Mouse (Mus musculus) embryo, embryonic 10 days (tissue): ENCODE results near the gene Nr1d1.
"Not testable (repeated sequence)": the region's sequence is repeated elsewhere in the genome, so short reads cannot be mapped to it uniquely, and the experiment has no call there.

Experiments
- DNase-seq: peaks from one replicate; pipeline ENCODE4 v3.0.0-alpha.2; 2015; ENCODE audit warnings: low spot score

The Nr1d1 gene

GRCm38 (mm10) chr11:98737220-98737619, 37.9 kb downstream of the Nr1d1 start:
- not testable (repeated sequence) for DNase-seq

DNA sequence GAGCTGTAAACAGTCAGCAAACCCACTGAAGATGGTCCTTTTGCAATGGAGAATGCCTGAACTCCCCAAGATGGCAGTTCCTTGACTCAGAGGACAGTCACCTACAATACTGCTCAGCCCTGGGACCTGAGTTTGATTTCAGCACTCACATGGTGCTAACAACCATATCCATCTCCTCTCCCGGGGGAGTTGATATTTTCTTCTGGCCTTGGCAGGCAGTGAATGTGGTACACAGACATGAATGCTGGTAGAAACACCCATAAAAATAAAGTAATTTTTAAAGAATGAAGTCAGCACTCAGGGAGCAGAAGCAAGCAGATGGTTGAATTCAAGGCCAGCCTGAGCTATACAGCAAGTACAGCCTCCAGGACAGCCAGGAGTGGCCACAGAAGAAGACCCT, 39.0 kb downstream of the Nr1d1 start:
- DNase-seq, result no peak

- no peak for DNase-seq
Measured at GRCm38 (mm10) chr11:98735111-98735510, 40.0 kb downstream of the Nr1d1 start.

- no peak for DNase-seq
Measured at GRCm38 (mm10) chr11:98734020-98734419, 41.1 kb downstream of the Nr1d1 start.

DNA sequence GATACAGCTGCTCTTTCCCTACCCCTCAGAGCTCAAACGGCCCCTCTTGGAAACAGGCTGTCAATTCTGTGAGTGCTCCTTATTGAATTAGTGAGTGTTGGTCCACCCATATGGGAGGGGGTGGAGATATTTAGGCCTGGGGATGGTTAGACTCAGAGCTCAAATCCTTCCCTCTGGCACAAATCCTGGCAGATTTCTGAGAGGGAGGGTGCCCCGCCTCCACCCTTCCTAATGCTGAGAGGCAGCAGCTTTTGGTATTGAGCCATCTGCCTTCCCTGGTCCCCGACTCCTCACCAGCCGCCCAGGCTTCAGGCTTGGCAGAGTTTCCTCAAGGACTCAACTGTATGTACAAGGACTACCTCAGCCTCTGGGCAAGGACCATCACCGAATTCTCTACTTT, 44.0 kb downstream of the Nr1d1 start:
- DNase-seq, result no peak

DNA sequence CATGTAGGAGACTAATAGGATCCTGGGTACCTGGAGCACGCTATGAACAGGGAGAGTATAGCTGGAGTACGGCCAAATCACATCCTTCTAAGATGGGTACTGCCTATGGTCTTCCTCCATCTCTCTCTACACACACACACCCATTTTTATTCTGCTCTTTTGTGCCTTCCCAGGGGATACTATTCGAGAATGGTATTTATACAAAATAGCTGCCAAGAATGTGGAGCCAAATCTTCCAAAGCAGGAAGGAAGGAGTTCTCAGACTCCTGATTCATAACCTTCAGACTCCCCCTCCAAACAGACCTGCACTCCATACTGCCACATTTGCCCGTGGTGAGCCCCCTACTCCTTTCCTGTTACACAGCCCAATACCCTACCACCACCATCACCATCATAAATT, 44.4 kb downstream of the Nr1d1 start:
- no peak for DNase-seq

DNA sequence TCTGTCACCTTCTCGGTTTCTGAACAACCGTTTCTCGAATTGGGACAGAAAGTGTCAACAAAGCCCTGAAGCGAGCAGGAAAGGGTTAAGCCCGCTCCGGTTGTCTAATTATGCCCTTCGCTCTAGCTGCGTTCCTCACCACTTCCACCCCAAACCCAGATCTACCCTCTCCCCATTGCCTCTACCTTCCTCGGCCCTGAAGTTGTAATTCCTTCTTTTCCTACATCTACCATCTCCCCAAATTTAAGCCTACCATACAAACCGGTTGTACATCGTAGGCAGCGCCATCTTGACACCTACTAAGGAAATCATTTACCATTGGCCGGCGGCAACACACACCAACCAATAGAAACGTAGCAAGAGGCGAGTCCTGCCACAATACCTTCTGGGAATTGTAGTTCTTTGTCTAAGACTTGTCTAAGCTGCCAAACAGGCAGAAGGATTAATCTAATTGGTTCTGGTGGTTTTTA, 46.0 kb downstream of the Nr1d1 start, which contains the start of gene Med24:
Med24 (minus strand) TSS at position 317 of the 470 bp plus-strand sequence.
- DNase-seq, result peak; percentile 97

DNA sequence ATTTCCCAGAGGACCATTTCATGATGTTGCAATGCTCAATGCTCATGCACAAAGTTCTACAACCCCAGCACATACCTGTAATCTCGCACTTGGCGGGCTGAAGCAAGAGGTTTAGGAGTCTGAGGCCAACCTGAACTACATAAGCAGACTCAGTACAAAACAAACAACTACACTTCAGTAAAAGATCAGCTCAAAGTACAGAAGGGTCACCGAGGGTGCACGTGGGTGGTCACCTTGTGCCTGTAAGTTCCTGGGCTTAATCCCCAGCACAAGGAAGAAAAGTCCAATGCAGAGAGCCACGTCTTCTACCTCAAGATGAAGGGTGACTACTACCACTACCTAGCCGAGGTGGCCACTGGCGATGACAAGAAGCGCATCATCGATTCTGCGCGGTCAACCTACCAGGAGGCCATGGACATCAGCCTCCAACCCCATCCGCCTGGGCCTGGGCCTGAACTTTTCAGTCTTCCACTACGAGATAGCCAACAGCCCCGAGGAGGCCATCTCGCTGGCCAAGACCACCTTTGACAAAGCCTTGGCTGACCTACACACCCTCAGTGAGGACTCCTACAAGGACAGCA, 49.1 kb downstream of the Nr1d1 start:
- no peak for DNase-seq

GRCm38 (mm10) chr11:98723098-98723497, 52.0 kb downstream of the Nr1d1 start:
- DNase-seq, result no peak

- no peak for DNase-seq
Measured at GRCm38 (mm10) chr11:98721458-98722226, 53.5 kb downstream of the Nr1d1 start.

GRCm38 (mm10) chr11:98720756-98721155, 54.4 kb downstream of the Nr1d1 start:
- no peak for DNase-seq
